Mouse (Mus musculus) heart, embryonic 16.5 days (tissue): ENCODE results near the gene Atp2b2. TPM values are rescaled to one million over a fixed set of nuclear protein-coding genes. Genes with fewer than 3 reads are reported as not detected.

Experiments used
- ATAC-seq: fragments of 200-750 bp; cut with Nextera tagmentation; replicated peaks from 2 replicates; pipeline ENCODE4 v1.8.0; 2017; ENCODE audit warnings: moderate number of reproducible peaks; ENCODE audit not compliant: insufficient read depth, low FRiP score; ENCODE audit errors: extremely low read depth
- H3K27ac ChIP-seq: fragments of 300-500 bp; sonication (generic); 2 replicates; pipeline ENCODE4 v1.5.1; 2014; ENCODE audit warnings: mild to moderate bottlenecking, low read length, control low read depth, moderate library complexity
- H3K27me3 ChIP-seq: fragments of 300-500 bp; sonication (generic); 2 replicates; pipeline ENCODE4 v1.6.1; 2014; ENCODE audit warnings: low read length, mixed read lengths; ENCODE audit not compliant: control insufficient read depth, insufficient read depth
- H3K36me3 ChIP-seq: fragments of 300-500 bp; sonication (generic); 2 replicates; pipeline ENCODE4 v1.6.1; 2014; ENCODE audit not compliant: control insufficient read depth, insufficient read depth
- H3K4me1 ChIP-seq: fragments of 300-500 bp; sonication (generic); 2 replicates; pipeline ENCODE4 v1.6.1; 2014; ENCODE audit warnings: low read length, mixed read lengths; ENCODE audit not compliant: control insufficient read depth, insufficient read depth
- H3K4me2 ChIP-seq: fragments of 300-500 bp; sonication (generic); 2 replicates; pipeline ENCODE4 v1.6.1; 2014; ENCODE audit warnings: low read depth, mild to moderate bottlenecking, control low read depth, low read length
- H3K4me3 ChIP-seq: fragments of 300-500 bp; sonication (generic); 2 replicates; pipeline ENCODE4 v1.5.1; 2014; ENCODE audit warnings: mild to moderate bottlenecking, control low read depth, low read length
- H3K9ac ChIP-seq: fragments of 300-500 bp; sonication (generic); 2 replicates; pipeline ENCODE4 v1.6.1; 2014; ENCODE audit warnings: low read length, control low read depth
- H3K9me3 ChIP-seq: fragments of 300-500 bp; sonication (generic); replicated peaks from 2 replicates; pipeline ENCODE4 v1.6.1; 2016; ENCODE audit warnings: low read length; ENCODE audit not compliant: control insufficient read depth
- WGBS: fragments of 180-500 bp; shearing (Covaris S2); extraction: QIAGEN DNeasy Blood & Tissue Kit; methylation state at CpG from one replicate; pipeline ENCODE4 v1.1.7; 2014; 5-methylcytosine and 5-hydroxymethylcytosine counted together
- polyA plus RNA-seq: library from polyadenylated mRNA; unstranded; fragments of >200 nt; fragmentation: Nextera tagmentation; extraction: Ambion mirVana; gene quantifications from 2 replicates; pipeline ENCODE4 v1.2.1, GENCODE M21; 2015

The Atp2b2 gene
- polyA plus RNA-seq, 1 experiment from 2014 or later, result 0.12 TPM

DNA sequence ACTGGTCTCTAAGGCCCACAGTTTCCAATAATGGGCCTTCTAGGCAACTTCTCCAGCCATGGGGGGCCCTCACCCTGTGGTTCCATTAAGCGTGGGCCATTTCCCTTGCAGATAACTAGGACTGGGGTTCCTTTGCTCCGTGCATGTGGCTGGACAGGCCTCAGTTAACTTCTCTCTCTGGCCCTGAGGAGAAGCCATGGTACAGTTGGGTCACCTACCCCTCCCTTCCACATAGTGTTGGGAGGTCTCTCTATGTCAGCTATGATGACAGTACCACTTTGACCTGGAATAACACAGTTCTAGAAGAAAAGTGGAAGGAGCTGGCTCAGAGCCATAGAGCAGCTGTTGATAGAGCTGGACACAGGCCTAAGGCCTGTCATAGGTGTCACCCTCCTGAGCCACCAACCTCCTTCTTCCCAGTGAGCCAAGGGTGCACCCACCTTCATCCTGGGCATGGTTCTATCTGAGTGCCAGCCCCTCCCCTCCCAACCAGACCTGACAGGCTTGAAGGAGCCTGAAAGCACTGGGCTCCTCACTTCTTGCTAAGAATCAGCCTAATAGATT is 185.0 kb downstream of the Atp2b2 start:
- Histone ChIP-seq H3K27me3 (no peaks in the 10 kb centered on the region), H3K27ac (no peak overlapping the region), H3K4me1 (no peaks in the 10 kb centered on the region), H3K9me3 (no peaks in the 10 kb centered on the region), H3K9ac (no peak overlapping the region), H3K36me3 (no peaks in the 10 kb centered on the region), H3K4me2 (no peak overlapping the region), H3K4me3 (no peak overlapping the region)
- 54% methylated on average over 2 of the region's 2 CpGs for WGBS
- no peak for ATAC-seq

DNA sequence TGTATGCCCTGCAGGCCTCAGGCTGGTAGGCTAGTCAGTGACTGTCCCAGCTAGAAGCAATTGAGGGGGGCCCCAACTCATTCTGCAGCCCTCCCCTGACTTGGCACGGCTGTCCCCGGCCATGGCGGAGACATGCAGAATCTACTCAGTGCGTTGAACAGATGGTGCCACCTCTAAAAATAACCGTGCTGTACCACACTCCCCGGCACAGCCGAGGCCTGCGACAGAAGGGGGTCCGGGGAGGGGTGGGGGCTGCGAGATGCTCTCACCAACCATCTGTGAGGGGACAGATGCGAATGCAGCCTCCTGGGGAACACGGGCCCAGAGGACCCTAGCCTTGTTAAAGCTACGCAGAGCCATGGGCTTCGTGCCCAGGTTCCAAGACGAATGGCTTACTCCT is 185.6 kb downstream of the Atp2b2 start:
- Histone ChIP-seq H3K4me1 (no peaks in the 10 kb centered on the region), H3K9ac (no peak overlapping the region), H3K36me3 (no peaks in the 10 kb centered on the region), H3K4me3 (no peak overlapping the region), H3K27ac (no peak overlapping the region), H3K4me2 (no peak overlapping the region), H3K9me3 (no peaks in the 10 kb centered on the region), H3K27me3 (no peaks in the 10 kb centered on the region)
- no peak for ATAC-seq
- 71% methylated on average over 15 of the region's 15 CpGs for WGBS

DNA sequence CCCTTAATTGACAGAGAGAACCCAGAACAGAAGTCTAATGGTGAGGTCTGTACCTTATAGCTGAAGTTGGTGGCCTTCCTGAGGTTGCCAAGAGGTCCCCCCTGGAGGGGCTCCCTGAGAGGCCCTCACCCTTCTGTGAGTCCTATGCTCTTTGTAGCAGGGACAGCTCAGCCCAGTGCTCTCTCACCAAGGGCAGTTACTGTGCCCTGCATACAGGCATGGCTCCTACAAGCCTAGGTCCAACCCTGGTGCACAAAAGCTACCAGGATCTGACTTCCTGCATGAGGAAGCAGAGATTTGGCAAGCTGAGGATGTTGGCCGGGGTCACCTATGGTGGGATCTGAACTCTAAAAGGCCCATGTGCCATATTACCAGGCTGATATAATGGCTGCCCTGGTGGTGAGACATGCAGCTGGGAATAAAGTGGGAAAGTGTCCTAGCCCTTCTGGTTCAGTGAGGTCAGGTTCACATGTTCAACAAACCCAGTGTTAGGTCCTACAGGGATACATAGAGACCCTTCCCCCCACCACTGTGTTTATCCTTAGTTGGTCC is 186.2 kb downstream of the Atp2b2 start:
- Histone ChIP-seq H3K4me3 (no peak overlapping the region), H3K9ac (no peak overlapping the region), H3K36me3 (no peaks in the 10 kb centered on the region), H3K27me3 (no peaks in the 10 kb centered on the region), H3K4me1 (no peaks in the 10 kb centered on the region), H3K4me2 (no peak overlapping the region), H3K9me3 (no peaks in the 10 kb centered on the region), H3K27ac (no peak overlapping the region)
- no peak for ATAC-seq
- 75% methylated on average over 1 of the region's 1 CpGs for WGBS

DNA sequence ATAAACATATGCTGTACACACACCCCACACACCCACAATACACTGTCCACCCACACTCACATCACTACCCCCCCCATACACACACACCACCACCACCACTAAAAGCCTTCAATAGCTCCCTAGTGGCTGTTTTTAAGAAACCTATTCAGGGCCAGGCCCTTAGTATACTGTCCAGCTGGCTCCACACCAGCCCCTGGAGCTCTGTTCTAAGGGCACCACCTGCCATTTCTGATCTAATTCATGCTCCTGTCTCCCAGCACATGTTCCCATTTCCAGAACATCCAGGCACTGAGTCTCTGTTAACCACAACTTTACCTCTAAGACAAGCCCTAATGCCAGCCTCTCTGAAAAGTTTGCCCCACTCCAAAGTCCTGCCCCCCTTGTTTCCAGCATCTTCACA is 186.8 kb downstream of the Atp2b2 start:
- Histone ChIP-seq H3K27me3 (no peaks in the 10 kb centered on the region), H3K4me3 (no peak overlapping the region), H3K9me3 (no peaks in the 10 kb centered on the region), H3K36me3 (no peaks in the 10 kb centered on the region), H3K4me2 (no peak overlapping the region), H3K4me1 (no peaks in the 10 kb centered on the region), H3K9ac (no peak overlapping the region), H3K27ac (no peak overlapping the region)
- no peak for ATAC-seq

DNA sequence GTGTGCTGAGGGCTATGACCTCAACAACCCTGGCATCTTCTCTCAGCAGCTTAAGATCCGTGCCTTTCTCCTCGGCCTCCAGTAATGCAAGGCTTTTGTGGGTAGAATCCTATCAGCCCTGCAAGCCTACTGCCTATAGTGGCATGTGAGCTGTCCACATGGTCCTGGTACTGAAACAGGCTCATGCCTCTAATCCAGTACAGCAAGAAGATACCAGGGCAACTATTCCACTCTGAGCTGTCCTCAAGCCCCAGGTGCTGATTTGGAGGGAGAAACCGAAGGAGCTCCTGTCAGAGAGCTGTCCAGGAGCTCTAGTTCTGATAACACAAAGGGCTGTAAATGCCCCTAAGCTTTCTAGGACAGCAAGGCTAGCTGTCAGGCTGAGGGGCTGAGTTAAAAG is 190.1 kb downstream of the Atp2b2 start:
- H3K27ac ChIP-seq, result no peak overlapping the region
- no peak overlapping the region for H3K4me2 ChIP-seq
- no peaks in the 10 kb centered on the region for H3K4me1 ChIP-seq
- ATAC-seq, result peak; percentile 55
- WGBS, result 3% methylated on average over 3 of the region's 3 CpGs
- H3K9me3 ChIP-seq, result no peaks in the 10 kb centered on the region
- no peaks in the 10 kb centered on the region for H3K27me3 ChIP-seq
- H3K36me3 ChIP-seq, result no peaks in the 10 kb centered on the region
- no peak overlapping the region for H3K9ac ChIP-seq
- no peak overlapping the region for H3K4me3 ChIP-seq

DNA sequence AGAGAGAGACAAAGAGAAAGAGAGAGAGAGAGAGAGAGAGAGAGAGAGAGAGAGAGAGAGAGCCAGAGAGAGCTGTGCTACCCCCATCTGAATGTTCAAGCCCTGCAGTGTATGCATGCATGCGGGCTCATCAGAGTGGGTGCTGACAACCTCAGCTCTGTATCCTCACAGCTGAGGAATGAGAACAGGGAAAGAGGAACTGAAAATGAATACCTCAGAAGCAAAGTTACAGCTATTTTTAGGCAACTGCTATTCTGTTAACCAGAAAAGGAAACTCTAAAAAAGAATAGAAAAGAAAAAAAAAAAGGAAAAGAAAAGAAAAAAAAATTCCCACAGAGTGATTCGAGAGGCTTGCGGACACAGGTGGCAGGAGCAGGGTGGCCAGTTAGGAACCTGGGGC is 192.6 kb downstream of the Atp2b2 start:
- Histone ChIP-seq H3K4me2 (no peak overlapping the region), H3K27ac (no peak overlapping the region), H3K4me3 (no peak overlapping the region), H3K9me3 (no peaks in the 10 kb centered on the region), H3K27me3 (no peaks in the 10 kb centered on the region), H3K4me1 (no peaks in the 10 kb centered on the region), H3K36me3 (no peaks in the 10 kb centered on the region), H3K9ac (no peak overlapping the region)
- ATAC-seq, result no peak
- 69% methylated on average over 3 of the region's 3 CpGs for WGBS

DNA sequence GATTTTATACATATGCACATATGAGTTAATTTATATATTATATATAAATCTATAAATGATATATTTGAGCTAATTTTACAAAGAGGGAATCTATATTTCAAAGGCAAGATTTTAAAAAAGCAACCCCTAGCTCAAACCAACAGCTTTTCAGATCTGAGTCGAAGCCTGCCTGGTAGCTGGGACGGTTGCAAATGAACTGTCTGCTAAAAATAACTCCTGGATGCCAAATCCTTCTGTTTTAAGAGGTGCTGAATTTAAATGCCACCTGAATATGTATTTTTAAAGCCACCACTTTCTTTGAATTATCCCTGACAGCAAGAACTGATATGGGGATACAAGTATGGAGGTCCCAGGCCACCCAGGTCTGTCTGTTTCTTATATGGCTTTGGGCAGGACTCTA is 193.8 kb downstream of the Atp2b2 start:
- Histone ChIP-seq H3K4me1 (no peaks in the 10 kb centered on the region), H3K9me3 (no peaks in the 10 kb centered on the region), H3K4me3 (no peak overlapping the region), H3K9ac (no peak overlapping the region), H3K27me3 (no peaks in the 10 kb centered on the region; the same call in 1 of the 2 replicates), H3K4me2 (no peak overlapping the region), H3K36me3 (no peaks in the 10 kb centered on the region), H3K27ac (no peak overlapping the region)
- WGBS, result 40% methylated on average over 2 of the region's 2 CpGs
- ATAC-seq, result no peak

DNA sequence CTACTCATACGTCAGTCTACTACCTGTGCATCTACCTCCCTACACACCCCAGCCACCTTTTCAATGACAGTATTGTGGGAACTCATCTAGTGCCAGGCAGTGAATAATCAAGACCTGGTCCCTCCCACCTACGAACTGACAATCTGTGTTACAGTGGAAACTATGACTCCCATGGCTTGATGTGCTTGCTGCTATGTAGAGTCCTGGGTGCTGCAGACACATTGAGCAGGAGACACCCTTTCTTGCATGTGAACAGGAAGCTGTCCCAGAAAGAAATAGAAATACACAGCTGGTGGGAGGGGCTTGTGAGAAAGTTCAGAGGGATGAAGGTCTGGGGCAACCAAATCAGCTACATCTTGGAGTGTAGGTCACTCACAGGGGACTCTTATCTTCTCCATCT is 195.3 kb downstream of the Atp2b2 start:
- Histone ChIP-seq H3K4me3 (no peak overlapping the region), H3K9me3 (no peaks in the 10 kb centered on the region), H3K4me1 (no peaks in the 10 kb centered on the region), H3K36me3 (no peaks in the 10 kb centered on the region), H3K27ac (no peak overlapping the region), H3K9ac (no peak overlapping the region), H3K27me3 (peaks cover under 1% of the 10 kb centered on the region; the same call in 1 of the 2 replicates), H3K4me2 (no peak overlapping the region)
- WGBS, result 79% methylated on average over 2 of the region's 2 CpGs
- no peak for ATAC-seq

DNA sequence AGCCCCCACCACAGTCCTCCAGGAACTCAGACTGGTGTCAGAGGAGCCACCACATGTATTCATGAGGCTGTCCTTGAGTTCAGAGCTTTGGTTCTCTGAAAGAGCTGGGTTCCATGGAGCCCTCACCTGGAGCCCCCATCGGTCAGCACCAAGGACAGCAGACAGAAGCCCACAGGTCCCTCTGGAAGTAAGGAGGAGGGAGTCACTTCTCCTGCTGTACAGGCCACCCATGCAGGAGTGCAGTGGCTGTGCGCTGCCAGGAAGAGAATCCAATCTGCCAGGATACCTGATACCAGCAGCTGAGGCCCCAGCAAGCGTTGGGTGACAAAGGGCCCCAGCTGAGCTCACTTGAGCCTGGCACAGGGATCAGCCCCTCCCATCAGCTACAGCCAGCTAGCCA is 199.2 kb downstream of the Atp2b2 start:
- H3K4me1 ChIP-seq, result no peaks in the 10 kb centered on the region

More for the DNA sequence above, 199.2 kb downstream of the Atp2b2 start:
- whole genome bisulfite sequencing, result 11% methylated on average over 3 of the region's 3 CpGs
- no peak for ATAC-seq
- peaks cover 19% of the 10 kb centered on the region for H3K27me3 ChIP-seq
- H3K27ac ChIP-seq, result no peak overlapping the region
- no peaks in the 10 kb centered on the region for H3K36me3 ChIP-seq
- no peak overlapping the region for H3K4me2 ChIP-seq
- no peaks in the 10 kb centered on the region for H3K9me3 ChIP-seq
- H3K4me3 ChIP-seq, result no peak overlapping the region
- H3K9ac ChIP-seq, result no peak overlapping the region
